Mouse (Mus musculus): ENCODE data around the gene Ahcyl2. TPM values are rescaled to one million over a fixed set of nuclear protein-coding genes. Genes with fewer than 3 reads are reported as not detected.

Gene Ahcyl2
- polyA plus RNA-seq, 1 experiment from 2014 or later = 17.2 TPM

DNA sequence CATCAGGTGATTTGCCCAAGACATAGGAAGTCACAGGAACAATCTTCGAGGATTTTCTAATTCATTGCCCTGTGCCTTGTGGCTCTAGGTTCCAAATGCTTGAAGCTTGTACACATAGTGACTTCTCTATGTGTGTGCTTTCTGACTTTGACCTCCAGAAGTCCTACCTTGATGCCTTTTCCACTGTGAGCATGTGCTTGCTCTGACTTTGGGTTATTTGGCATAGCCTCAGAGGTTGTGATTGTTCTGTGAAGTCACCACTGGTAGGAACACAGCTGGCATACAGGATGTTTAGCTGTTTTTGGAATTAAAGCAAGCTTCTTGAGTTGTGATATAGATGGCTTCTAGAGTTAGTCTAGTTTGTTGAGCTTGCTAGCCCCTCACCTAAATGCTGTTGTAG lies 82.3 kb downstream of the Ahcyl2 start:
- no peaks in the 10 kb centered on the region; the same call in 1 of the 2 replicates for H3K4me1 ChIP-seq (ENCODE audit: control insufficient read depth, insufficient read depth, low read length)
- H3K4me3 ChIP-seq (ENCODE audit: low read length) = no peak overlapping the region
- H3K9ac ChIP-seq (ENCODE audit: low read depth, low read length) = no peak overlapping the region
- H3K27ac ChIP-seq (ENCODE audit: low read depth, low read length) = no peak overlapping the region
- WGBS = 87% methylated on average over 1 of the region's 1 CpGs
- H3K9me3 ChIP-seq (ENCODE audit: control insufficient read depth, low read length) = no peaks in the 10 kb centered on the region
- H3K27me3 ChIP-seq (ENCODE audit: control insufficient read depth, insufficient read depth, low read length) = no peaks in the 10 kb centered on the region
- H3K4me2 ChIP-seq (replicated peaks; ENCODE audit: low read depth, low read length) = no peak overlapping the region
- H3K36me3 ChIP-seq (ENCODE audit: control insufficient read depth, insufficient read depth, low read length) = no peaks in the 10 kb centered on the region
- ATAC-seq (ENCODE audit: low FRiP score, low TSS enrichment) = no peak

DNA sequence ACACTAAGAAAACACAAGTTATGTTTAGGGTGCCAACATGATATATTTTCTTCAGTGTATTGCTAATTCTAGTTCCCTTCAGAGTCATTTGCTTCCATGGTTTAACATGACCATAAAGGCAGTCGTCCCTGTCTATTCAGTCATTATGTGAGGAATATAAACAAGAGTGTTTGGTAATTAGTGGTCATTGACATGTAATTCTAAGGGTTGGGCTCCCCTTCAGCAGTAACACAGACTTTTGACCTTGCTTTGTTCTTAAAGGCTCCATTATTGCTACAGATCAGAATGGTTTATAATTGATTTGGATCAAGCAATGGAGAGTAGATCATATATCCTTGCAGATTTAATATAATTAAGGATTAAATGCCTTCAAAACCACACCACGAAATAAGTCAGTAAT lies 82.9 kb downstream of the Ahcyl2 start:
- Histone ChIP-seq H3K4me1 (ENCODE audit: control insufficient read depth, insufficient read depth, low read length) (no peaks in the 10 kb centered on the region; the same call in 1 of the 2 replicates), H3K4me3 (ENCODE audit: low read length) (no peak overlapping the region), H3K9ac (ENCODE audit: low read depth, low read length) (no peak overlapping the region), H3K9me3 (ENCODE audit: control insufficient read depth, low read length) (no peaks in the 10 kb centered on the region), H3K27ac (ENCODE audit: low read depth, low read length) (no peak overlapping the region), H3K36me3 (ENCODE audit: control insufficient read depth, insufficient read depth, low read length) (no peaks in the 10 kb centered on the region), H3K4me2 (replicated peaks; ENCODE audit: low read depth, low read length) (no peak overlapping the region), H3K27me3 (ENCODE audit: control insufficient read depth, insufficient read depth, low read length) (no peaks in the 10 kb centered on the region)
- no peak for ATAC-seq (ENCODE audit: low FRiP score, low TSS enrichment)
- 61% methylated on average over 2 of the region's 2 CpGs for WGBS

DNA sequence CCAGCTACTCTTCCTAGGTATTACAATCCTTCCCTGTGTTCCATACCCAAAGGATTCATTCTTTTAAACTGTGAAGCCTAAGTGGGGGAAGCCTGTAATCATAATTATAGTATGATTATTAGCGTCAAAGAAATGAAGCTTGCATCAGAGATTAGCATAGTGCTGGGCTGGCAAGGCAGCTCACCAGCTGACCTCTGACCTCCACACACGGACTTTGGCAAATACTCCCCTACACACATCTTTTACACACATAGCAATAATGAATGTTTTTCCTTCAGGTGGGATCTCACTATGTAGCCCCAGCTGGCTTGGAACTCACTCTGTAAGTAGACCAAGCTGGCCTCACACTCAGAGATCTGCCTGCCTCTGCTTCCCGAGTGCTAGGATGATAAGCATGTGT lies 84.1 kb downstream of the Ahcyl2 start:
- Histone ChIP-seq H3K9ac (ENCODE audit: low read depth, low read length) (no peak overlapping the region), H3K27me3 (ENCODE audit: control insufficient read depth, insufficient read depth, low read length) (no peaks in the 10 kb centered on the region), H3K27ac (ENCODE audit: low read depth, low read length) (no peak overlapping the region), H3K4me1 (ENCODE audit: control insufficient read depth, insufficient read depth, low read length) (no peaks in the 10 kb centered on the region; the same call in 1 of the 2 replicates), H3K36me3 (ENCODE audit: control insufficient read depth, insufficient read depth, low read length) (no peaks in the 10 kb centered on the region), H3K4me2 (replicated peaks; ENCODE audit: low read depth, low read length) (no peak overlapping the region), H3K4me3 (ENCODE audit: low read length) (no peak overlapping the region), H3K9me3 (ENCODE audit: control insufficient read depth, low read length) (no peaks in the 10 kb centered on the region)
- WGBS = 83% methylated on average over 3 of the region's 3 CpGs
- no peak for ATAC-seq (ENCODE audit: low FRiP score, low TSS enrichment)

DNA sequence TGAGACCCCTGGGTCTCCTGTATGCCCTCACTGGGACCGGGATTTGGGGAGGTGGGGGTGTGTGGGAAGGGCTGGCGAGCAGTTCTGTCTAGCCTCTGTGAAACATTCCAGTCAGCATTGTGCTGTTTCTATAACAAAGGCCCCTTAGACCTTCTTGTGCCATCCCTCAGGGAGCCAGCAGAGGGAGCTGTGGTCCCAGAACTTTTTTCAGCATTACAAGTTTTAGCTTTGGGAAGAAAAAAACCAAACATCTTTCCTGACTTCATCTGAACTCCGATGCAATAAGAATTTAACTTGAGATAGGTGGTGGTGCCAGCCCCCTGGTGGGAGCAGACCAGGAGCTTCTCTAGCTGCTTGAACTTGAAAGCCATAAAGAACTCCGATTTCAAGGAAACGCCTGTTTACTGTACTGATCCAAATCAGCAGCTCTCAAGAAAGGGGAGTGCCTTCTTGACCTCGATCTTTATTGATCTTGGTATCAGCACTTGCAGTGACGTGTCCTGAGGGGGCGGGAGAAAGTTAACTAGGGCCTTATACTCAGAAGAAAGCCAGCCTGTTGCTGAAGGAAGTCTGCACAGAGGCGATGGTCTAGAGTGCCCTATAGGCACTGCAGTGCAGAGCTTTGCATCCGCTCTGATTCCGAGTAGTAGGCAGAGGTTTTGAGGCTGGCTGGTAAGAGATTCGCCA lies 85.5 kb downstream of the Ahcyl2 start:
- H3K27me3 ChIP-seq (ENCODE audit: control insufficient read depth, insufficient read depth, low read length) = no peaks in the 10 kb centered on the region
- ATAC-seq (ENCODE audit: low FRiP score, low TSS enrichment) = peak; percentile 68; the same call in 1 of the 2 replicates
- H3K4me1 ChIP-seq (ENCODE audit: control insufficient read depth, insufficient read depth, low read length) = no peaks in the 10 kb centered on the region; the same call in 1 of the 2 replicates
- no peak overlapping the region; the same call in 1 of the 2 replicates for H3K9ac ChIP-seq (ENCODE audit: low read depth, low read length)
- 28% methylated on average over 12 of the region's 12 CpGs for WGBS
- peak overlapping the region; percentile 39 for H3K4me2 ChIP-seq (replicated peaks; ENCODE audit: low read depth, low read length)
- peak overlapping the region; percentile 7; the same call in 1 of the 2 replicates for H3K4me3 ChIP-seq (ENCODE audit: low read length)
- H3K9me3 ChIP-seq (ENCODE audit: control insufficient read depth, low read length) = no peaks in the 10 kb centered on the region
- H3K27ac ChIP-seq (ENCODE audit: low read depth, low read length) = no peak overlapping the region; the same call in 1 of the 2 replicates
- no peaks in the 10 kb centered on the region for H3K36me3 ChIP-seq (ENCODE audit: control insufficient read depth, insufficient read depth, low read length)

DNA sequence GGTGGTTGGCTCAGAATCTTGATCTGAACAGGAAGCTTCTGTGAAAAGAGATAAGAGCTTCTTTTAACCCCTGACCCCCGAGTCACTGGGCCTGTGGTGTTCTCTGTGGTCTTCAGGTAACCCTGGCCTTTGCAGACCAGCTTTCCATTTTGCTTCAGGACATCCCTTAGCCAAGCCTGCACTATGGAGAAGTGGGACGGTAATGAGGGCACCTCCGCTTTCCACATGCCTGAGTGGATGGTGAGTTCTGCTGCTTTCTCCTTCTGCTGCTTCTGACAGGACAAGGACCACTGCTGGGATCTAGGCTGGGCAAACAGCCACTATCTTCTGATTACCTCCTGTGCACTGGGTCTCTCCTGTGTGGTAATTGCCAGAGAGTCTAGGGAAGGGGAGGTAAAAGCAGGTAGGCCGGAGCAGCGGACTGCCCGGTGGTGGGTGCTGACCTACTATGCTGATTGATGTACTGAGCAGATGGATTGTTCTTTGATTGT lies 86.1 kb downstream of the Ahcyl2 start:
- Histone ChIP-seq H3K4me2 (replicated peaks; ENCODE audit: low read depth, low read length) (peak overlapping the region; percentile 39; the same call in 1 of the 2 replicates), H3K9ac (ENCODE audit: low read depth, low read length) (no peak overlapping the region), H3K4me3 (ENCODE audit: low read length) (no peak overlapping the region), H3K36me3 (ENCODE audit: control insufficient read depth, insufficient read depth, low read length) (no peaks in the 10 kb centered on the region), H3K27me3 (ENCODE audit: control insufficient read depth, insufficient read depth, low read length) (no peaks in the 10 kb centered on the region), H3K27ac (ENCODE audit: low read depth, low read length) (no peak overlapping the region; the same call in 1 of the 2 replicates), H3K9me3 (ENCODE audit: control insufficient read depth, low read length) (no peaks in the 10 kb centered on the region), H3K4me1 (ENCODE audit: control insufficient read depth, insufficient read depth, low read length) (no peaks in the 10 kb centered on the region; the same call in 1 of the 2 replicates)
- ATAC-seq (ENCODE audit: low FRiP score, low TSS enrichment) = 0 out of 2 replicates have a peak, but pooled peaks have one; percentile 25
- WGBS = 89% methylated on average over 6 of the region's 6 CpGs

DNA sequence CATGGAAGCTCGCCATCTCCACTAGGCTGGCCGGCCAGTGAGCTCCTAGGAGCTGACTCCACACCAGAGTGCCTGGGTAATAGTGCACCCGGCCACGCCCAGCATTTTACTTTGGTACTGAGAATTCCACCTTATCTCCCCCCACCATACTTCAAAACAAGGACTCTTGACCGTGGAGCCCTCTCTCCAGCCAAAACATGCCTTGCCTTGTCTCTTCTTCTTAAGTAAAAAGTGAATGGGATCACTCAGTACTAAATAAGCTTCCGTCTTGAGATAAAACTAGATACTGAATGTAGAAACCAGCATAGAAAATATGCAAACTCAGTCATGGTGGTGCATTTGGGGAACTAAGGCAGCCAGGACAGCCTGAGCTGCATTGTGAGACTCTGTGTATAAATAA lies 90.8 kb downstream of the Ahcyl2 start:
- no peak overlapping the region for H3K27ac ChIP-seq (ENCODE audit: low read depth, low read length)
- no peak overlapping the region for H3K4me2 ChIP-seq (replicated peaks; ENCODE audit: low read depth, low read length)
- H3K36me3 ChIP-seq (ENCODE audit: control insufficient read depth, insufficient read depth, low read length) = no peaks in the 10 kb centered on the region
- H3K9ac ChIP-seq (ENCODE audit: low read depth, low read length) = no peak overlapping the region
- no peaks in the 10 kb centered on the region for H3K27me3 ChIP-seq (ENCODE audit: control insufficient read depth, insufficient read depth, low read length)
- H3K4me1 ChIP-seq (ENCODE audit: control insufficient read depth, insufficient read depth, low read length) = no peaks in the 10 kb centered on the region; the same call in 1 of the 2 replicates
- H3K9me3 ChIP-seq (ENCODE audit: control insufficient read depth, low read length) = no peaks in the 10 kb centered on the region
- ATAC-seq (ENCODE audit: low FRiP score, low TSS enrichment) = no peak
- H3K4me3 ChIP-seq (ENCODE audit: low read length) = no peak overlapping the region
- 78% methylated on average over 6 of the region's 6 CpGs for WGBS

DNA sequence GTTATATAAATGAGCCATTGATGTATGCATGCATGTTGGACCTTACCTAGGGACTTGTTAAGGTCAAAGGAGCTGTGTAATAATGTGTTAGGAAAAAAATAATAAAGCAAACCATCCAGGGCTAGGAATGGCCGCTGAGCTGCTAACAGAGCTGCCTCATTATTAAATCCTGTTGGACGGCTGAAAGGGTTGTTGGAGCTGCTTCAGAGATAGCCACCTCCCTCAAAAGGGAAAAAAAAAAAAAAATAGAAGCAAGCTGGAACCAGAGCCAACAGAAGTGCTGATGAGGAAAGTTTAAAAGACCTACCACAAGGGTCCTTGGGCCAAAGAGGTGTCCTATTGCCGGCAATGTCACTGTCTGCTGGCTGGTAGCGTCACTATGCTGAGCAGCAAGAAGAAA lies 91.5 kb downstream of the Ahcyl2 start:
- H3K36me3 ChIP-seq (ENCODE audit: control insufficient read depth, insufficient read depth, low read length) = no peaks in the 10 kb centered on the region
- H3K27me3 ChIP-seq (ENCODE audit: control insufficient read depth, insufficient read depth, low read length) = no peaks in the 10 kb centered on the region
- H3K4me2 ChIP-seq (replicated peaks; ENCODE audit: low read depth, low read length) = no peak overlapping the region
- WGBS = 62% methylated on average over 4 of the region's 4 CpGs
- H3K27ac ChIP-seq (ENCODE audit: low read depth, low read length) = no peak overlapping the region
- no peak overlapping the region for H3K9ac ChIP-seq (ENCODE audit: low read depth, low read length)
- H3K4me1 ChIP-seq (ENCODE audit: control insufficient read depth, insufficient read depth, low read length) = no peaks in the 10 kb centered on the region; the same call in 1 of the 2 replicates
- ATAC-seq (ENCODE audit: low FRiP score, low TSS enrichment) = no peak; the same call in 1 of the 2 replicates
- H3K9me3 ChIP-seq (ENCODE audit: control insufficient read depth, low read length) = no peaks in the 10 kb centered on the region
- H3K4me3 ChIP-seq (ENCODE audit: low read length) = no peak overlapping the region

DNA sequence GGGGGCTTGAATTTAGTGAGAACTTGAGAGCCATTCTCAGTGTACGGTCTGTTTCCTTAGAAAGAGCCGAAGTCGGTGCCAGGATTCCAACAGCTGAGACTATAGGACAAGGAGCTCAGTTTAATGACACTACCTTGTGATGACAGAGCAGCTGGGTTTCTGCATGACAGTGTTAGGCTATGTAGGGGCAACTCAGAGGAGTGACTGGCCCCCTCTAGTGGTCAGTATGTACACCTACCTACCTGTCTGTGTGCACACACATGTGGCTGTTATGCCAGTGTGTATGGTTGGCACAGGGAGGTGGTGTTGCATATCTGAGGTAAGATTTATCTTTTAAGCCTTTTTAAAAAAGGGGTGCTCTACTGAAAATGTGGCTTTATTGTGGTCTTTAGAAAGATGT lies 92.4 kb downstream of the Ahcyl2 start:
- Histone ChIP-seq H3K4me2 (replicated peaks; ENCODE audit: low read depth, low read length) (no peak overlapping the region), H3K36me3 (ENCODE audit: control insufficient read depth, insufficient read depth, low read length) (no peaks in the 10 kb centered on the region), H3K4me3 (ENCODE audit: low read length) (no peak overlapping the region), H3K27ac (ENCODE audit: low read depth, low read length) (no peak overlapping the region), H3K4me1 (ENCODE audit: control insufficient read depth, insufficient read depth, low read length) (no peaks in the 10 kb centered on the region; the same call in 1 of the 2 replicates), H3K27me3 (ENCODE audit: control insufficient read depth, insufficient read depth, low read length) (no peaks in the 10 kb centered on the region), H3K9ac (ENCODE audit: low read depth, low read length) (no peak overlapping the region), H3K9me3 (ENCODE audit: control insufficient read depth, low read length) (no peaks in the 10 kb centered on the region)
- ATAC-seq (ENCODE audit: low FRiP score, low TSS enrichment) = 0 out of 2 replicates have a peak, but pooled peaks have one; percentile 66
- WGBS = 84% methylated on average over 3 of the region's 3 CpGs

DNA sequence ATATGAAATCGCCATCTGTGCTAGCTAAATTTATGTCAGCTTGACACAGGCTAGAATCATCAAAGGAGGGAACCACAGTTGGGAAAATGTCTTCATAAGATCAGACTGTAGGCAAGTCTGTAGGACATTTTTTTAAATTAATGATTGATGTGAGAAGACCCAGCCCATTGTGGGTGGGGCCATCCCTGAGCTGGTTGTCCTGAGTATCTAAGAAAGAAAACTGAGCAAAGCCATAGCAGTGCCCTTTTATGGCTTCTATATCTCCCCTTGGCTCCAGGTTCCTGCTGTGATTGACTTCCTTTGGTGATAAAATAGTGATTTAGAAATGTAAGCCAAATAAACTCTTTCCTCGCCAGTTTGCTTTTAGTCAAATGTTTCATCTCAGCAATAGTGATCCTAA lies 97.1 kb downstream of the Ahcyl2 start:
- 93% methylated on average over 2 of the region's 2 CpGs for WGBS
- H3K27ac ChIP-seq (ENCODE audit: low read depth, low read length) = no peak overlapping the region
- no peak for ATAC-seq (ENCODE audit: low FRiP score, low TSS enrichment)
- no peak overlapping the region for H3K4me3 ChIP-seq (ENCODE audit: low read length)
- H3K27me3 ChIP-seq (ENCODE audit: control insufficient read depth, insufficient read depth, low read length) = no peaks in the 10 kb centered on the region
- no peaks in the 10 kb centered on the region for H3K9me3 ChIP-seq (ENCODE audit: control insufficient read depth, low read length)
- H3K9ac ChIP-seq (ENCODE audit: low read depth, low read length) = no peak overlapping the region
- H3K4me2 ChIP-seq (replicated peaks; ENCODE audit: low read depth, low read length) = no peak overlapping the region
- H3K4me1 ChIP-seq (ENCODE audit: control insufficient read depth, insufficient read depth, low read length) = no peaks in the 10 kb centered on the region
- H3K36me3 ChIP-seq (ENCODE audit: control insufficient read depth, insufficient read depth, low read length) = no peaks in the 10 kb centered on the region

All from kidney, embryonic 14.5 days (tissue).